Mouse (Mus musculus) forebrain, postnatal 0 days (tissue): ENCODE measurements around the gene Olfr90. TPM values are rescaled to one million over a fixed set of nuclear protein-coding genes. Genes with fewer than 3 reads are reported as not detected.
"Not testable (repeated sequence)": the region's sequence is repeated elsewhere in the genome, so short reads cannot be mapped to it uniquely, and the experiment has no call there.

Experiments
- ATAC-seq: fragments of 200-750 bp; cut with Nextera tagmentation; 2 replicates; pipeline ENCODE4 v1.8.0; 2017; ENCODE audit warnings: mild to moderate bottlenecking, moderate library complexity
- DNase-seq: peaks from one replicate; pipeline ENCODE4 v3.0.0-alpha.2; 2015
- H3K27ac ChIP-seq: fragments of 300-500 bp; sonication (generic); 2 replicates; pipeline ENCODE4 v1.5.1; 2014; ENCODE audit warnings: low read depth, mild to moderate bottlenecking, antibody characterized with exemption, low read length, moderate library complexity, mixed read lengths
- H3K27me3 ChIP-seq: fragments of 300-500 bp; sonication (generic); 2 replicates; pipeline ENCODE4 v1.6.1; 2014; ENCODE audit warnings: mild to moderate bottlenecking, low read length, mixed read lengths; ENCODE audit not compliant: insufficient read depth
- H3K36me3 ChIP-seq: fragments of 300-500 bp; sonication (generic); 2 replicates; pipeline ENCODE4 v1.6.1; 2014; ENCODE audit warnings: mild to moderate bottlenecking, moderate library complexity; ENCODE audit not compliant: insufficient read depth
- H3K4me1 ChIP-seq: fragments of 300-500 bp; sonication (generic); 2 replicates; pipeline ENCODE4 v1.6.1; 2014; ENCODE audit warnings: antibody characterized with exemption; ENCODE audit not compliant: insufficient read depth
- H3K4me2 ChIP-seq: fragments of 300-500 bp; sonication (generic); 2 replicates; pipeline ENCODE4 v1.6.1; 2014; ENCODE audit warnings: low read depth, mild to moderate bottlenecking, moderate library complexity
- H3K4me3 ChIP-seq: fragments of 300-500 bp; sonication (generic); 2 replicates; pipeline ENCODE4 v1.5.1; 2014; ENCODE audit warnings: low read depth, low read length, mixed read lengths
- H3K9ac ChIP-seq: fragments of 300-500 bp; sonication (generic); 2 replicates; pipeline ENCODE4 v1.6.1; 2014; ENCODE audit warnings: mild to moderate bottlenecking
- H3K9me3 ChIP-seq: fragments of 300-500 bp; sonication (generic); 2 replicates; pipeline ENCODE4 v1.6.1; 2016; ENCODE audit warnings: low read length
- CTCF ChIP-seq: sonication (generic); IDR thresholded peaks from 2 replicates; pipeline ENCODE4 v1.5.1; 2016; ENCODE audit warnings: antibody characterized with exemption, control low read depth, low read depth
- WGBS: fragments of 180-500 bp; shearing (Covaris S2); extraction: QIAGEN DNeasy Blood & Tissue Kit; methylation state at CpG from one replicate; pipeline ENCODE4 v1.1.7; 2014; 5-methylcytosine and 5-hydroxymethylcytosine counted together
- polyA plus RNA-seq: library from polyadenylated mRNA; unstranded; fragments of >200 nt; fragmentation: Nextera tagmentation; extraction: Ambion mirVana; gene quantifications from 2 replicates; pipeline ENCODE4 v1.2.1, GENCODE M21; 2015
- total RNA-seq: library from RNA; depleted of rRNA; stranded (reverse); fragments of >200 nt; gene quantifications from 2 replicates; pipeline ENCODE4 v1.2.3, GENCODE M21; 2014; rRNA removed

Gene Olfr90
- total RNA-seq (not detected in 2 replicates), polyA plus RNA-seq (not detected in 2 replicates)

- H3K9ac ChIP-seq = no peak within 1 kb of the TSS
- TF ChIP-seq CTCF = no peak
- no peak within 1 kb of the TSS for H3K4me2 ChIP-seq
- H3K4me3 ChIP-seq = no peak within 1 kb of the TSS
- ATAC-seq = no peak
- H3K36me3 ChIP-seq = no peaks in the 10 kb centered on the region
- no peak for DNase-seq
- H3K9me3 ChIP-seq = no peaks in the 10 kb centered on the region
- H3K4me1 ChIP-seq = no peaks in the 10 kb centered on the region
- no peaks in the 10 kb centered on the region for H3K27me3 ChIP-seq
- H3K27ac ChIP-seq = no peak within 1 kb of the TSS
These were observed at the start of gene Olfr90 for GRCm38 (mm10) chr17:37088399-37088798. TSS of gene Olfr90 (minus strand) at chr17:37088499.

- H3K9me3 ChIP-seq, ATAC-seq, H3K4me2 ChIP-seq, H3K36me3 ChIP-seq, DNase-seq, H3K27me3 ChIP-seq, H3K4me3 ChIP-seq, H3K27ac ChIP-seq, H3K9ac ChIP-seq, H3K4me1 ChIP-seq: not testable (repeated sequence)
- 60% methylated on average over 4 of the region's 4 CpGs for WGBS
These were observed 43.1 kb upstream of the Olfr90 start for GRCm38 (mm10) chr17:37131366-37131765.

- TF ChIP-seq CTCF = no peak
- H3K4me3 ChIP-seq = no peak within 1 kb of the TSS
These were observed 31.7 kb upstream of the Olfr90 start, which contains the start of gene Olfr92 for GRCm38 (mm10) chr17:37119988-37120387. TSS of gene Olfr92 (minus strand) at chr17:37120088.

GRCm38 (mm10) chr17:37098178-37098577, 9.9 kb upstream of the Olfr90 start, which contains the start of gene Olfr91:
TSS of gene Olfr91 (minus strand) at chr17:37098278.
- no peak within 1 kb of the TSS for H3K9ac ChIP-seq
- 83% methylated on average over 1 of the region's 1 CpGs for WGBS

More at GRCm38 (mm10) chr17:37119988-37120387, 31.7 kb upstream of the Olfr90 start, which contains the start of gene Olfr92:
- H3K27me3 ChIP-seq = no peaks in the 10 kb centered on the region
- H3K4me1 ChIP-seq = no peaks in the 10 kb centered on the region
- no peak for DNase-seq
- H3K4me2 ChIP-seq = no peak within 1 kb of the TSS
- H3K36me3 ChIP-seq = no peaks in the 10 kb centered on the region
- H3K9ac ChIP-seq = no peak within 1 kb of the TSS
- no peak for ATAC-seq
- 93% methylated on average over 2 of the region's 2 CpGs for WGBS
- H3K9me3 ChIP-seq = no peaks in the 10 kb centered on the region
- no peak within 1 kb of the TSS for H3K27ac ChIP-seq

GRCm38 (mm10) chr17:37093289-37093688, 5.0 kb upstream of the Olfr90 start:
- 76% methylated on average over 5 of the region's 5 CpGs for WGBS
- no peaks in the 10 kb centered on the region for H3K36me3 ChIP-seq
- no peaks in the 10 kb centered on the region for H3K4me1 ChIP-seq
- no peaks in the 10 kb centered on the region for H3K9me3 ChIP-seq
- no peak overlapping the region for H3K4me2 ChIP-seq
- H3K9ac ChIP-seq = no peak overlapping the region
- no peak for TF ChIP-seq CTCF
- no peak overlapping the region for H3K27ac ChIP-seq
- no peak overlapping the region for H3K4me3 ChIP-seq
- DNase-seq = no peak
- no peaks in the 10 kb centered on the region for H3K27me3 ChIP-seq
- ATAC-seq = no peak

More at GRCm38 (mm10) chr17:37098178-37098577, 9.9 kb upstream of the Olfr90 start, which contains the start of gene Olfr91:
- no peak within 1 kb of the TSS for H3K4me2 ChIP-seq
- H3K4me3 ChIP-seq = no peak within 1 kb of the TSS
- H3K4me1 ChIP-seq = no peaks in the 10 kb centered on the region
- H3K27me3 ChIP-seq = no peaks in the 10 kb centered on the region
- no peak for TF ChIP-seq CTCF
- H3K27ac ChIP-seq = no peak within 1 kb of the TSS
- H3K9me3 ChIP-seq = no peaks in the 10 kb centered on the region
- no peaks in the 10 kb centered on the region for H3K36me3 ChIP-seq
- no peak for DNase-seq
- no peak for ATAC-seq

GRCm38 (mm10) chr17:37092198-37092597, 3.9 kb upstream of the Olfr90 start:
- no peak overlapping the region for H3K4me3 ChIP-seq
- no peaks in the 10 kb centered on the region for H3K27me3 ChIP-seq
- WGBS = 81% methylated on average over 1 of the region's 1 CpGs
- no peak overlapping the region for H3K9ac ChIP-seq
- ATAC-seq (no peak), DNase-seq (no peak)
- no peaks in the 10 kb centered on the region for H3K36me3 ChIP-seq
- no peaks in the 10 kb centered on the region for H3K4me1 ChIP-seq
- no peak overlapping the region for H3K4me2 ChIP-seq
- no peak for TF ChIP-seq CTCF
- no peaks in the 10 kb centered on the region for H3K9me3 ChIP-seq
- H3K27ac ChIP-seq = no peak overlapping the region

GRCm38 (mm10) chr17:37085545-37085944, 2.8 kb downstream of the Olfr90 start:
- ATAC-seq (no peak), DNase-seq (no peak)
- no peak overlapping the region for H3K9ac ChIP-seq
- H3K36me3 ChIP-seq = no peaks in the 10 kb centered on the region
- H3K4me3 ChIP-seq = no peak overlapping the region
- no peaks in the 10 kb centered on the region for H3K27me3 ChIP-seq
- H3K27ac ChIP-seq = no peak overlapping the region
- WGBS = 77% methylated on average over 10 of the region's 10 CpGs
- H3K4me2 ChIP-seq = no peak overlapping the region
- no peaks in the 10 kb centered on the region for H3K4me1 ChIP-seq
- H3K9me3 ChIP-seq = no peaks in the 10 kb centered on the region
- TF ChIP-seq CTCF = no peak
